Mouse (Mus musculus): ENCODE data around the gene Chn2. TPM values are rescaled to one million over a fixed set of nuclear protein-coding genes. Genes with fewer than 3 reads are reported as not detected.

The Chn2 gene
- polyA plus RNA-seq, 1 experiment from 2014 or later = 7.1 TPM

- H3K27me3 ChIP-seq (ENCODE audit: control insufficient read depth, insufficient read depth, low read length) = no peaks in the 10 kb centered on the region
- 75% methylated on average over 1 of the region's 1 CpGs for WGBS
These were observed 13.3 kb downstream of the Chn2 start for GRCm38 (mm10) chr6:54052666-54053065.

GRCm38 (mm10) chr6:54053316-54053715, 14.0 kb downstream of the Chn2 start:
- WGBS = 88% methylated on average over 3 of the region's 3 CpGs
- Histone ChIP-seq H3K9me3 (ENCODE audit: control insufficient read depth, low read length) (no peaks in the 10 kb centered on the region), H3K9ac (ENCODE audit: low read length) (no peak overlapping the region), H3K27me3 (ENCODE audit: control insufficient read depth, insufficient read depth, low read length) (no peaks in the 10 kb centered on the region), H3K4me1 (ENCODE audit: control insufficient read depth in 2 of 2, insufficient read depth in 2 of 2, low read length in 2 of 2) (peaks cover 4 to 5% of the 10 kb centered on the region in 2 experiments; a peak in 1 of 4 replicates), H3K36me3 (ENCODE audit: control insufficient read depth, insufficient read depth, low read length) (no peaks in the 10 kb centered on the region), H3K4me2 (ENCODE audit: low read length) (no peak overlapping the region), H3K4me3 (ENCODE audit: control insufficient read depth in 1 of 2, insufficient read depth in 1 of 2, low read depth in 1 of 2, low read length in 2 of 2) (no peak overlapping the region), H3K27ac (replicated peaks in 1 of 2; ENCODE audit: control insufficient read depth in 1 of 2, insufficient read depth in 1 of 2, low read depth in 2 of 2, low read length in 2 of 2) (no peak overlapping the region)
- no peak for ATAC-seq (ENCODE audit: insufficient number of reproducible peaks, insufficient read depth, low FRiP score, low read depth)

More at GRCm38 (mm10) chr6:54052666-54053065, 13.3 kb downstream of the Chn2 start:
- H3K4me2 ChIP-seq (ENCODE audit: low read length) = no peak overlapping the region
- H3K9ac ChIP-seq (ENCODE audit: low read length) = no peak overlapping the region
- H3K9me3 ChIP-seq (ENCODE audit: control insufficient read depth, low read length) = no peaks in the 10 kb centered on the region
- no peak overlapping the region for H3K4me3 ChIP-seq (ENCODE audit: control insufficient read depth in 1 of 2, insufficient read depth in 1 of 2, low read depth in 1 of 2, low read length in 2 of 2)
- H3K36me3 ChIP-seq (ENCODE audit: control insufficient read depth, insufficient read depth, low read length) = no peaks in the 10 kb centered on the region
- H3K27ac ChIP-seq (replicated peaks in 1 of 2; ENCODE audit: control insufficient read depth in 1 of 2, insufficient read depth in 1 of 2, low read depth in 2 of 2, low read length in 2 of 2) = no peak overlapping the region
- no peak for ATAC-seq (ENCODE audit: insufficient number of reproducible peaks, insufficient read depth, low FRiP score, low read depth)
- H3K4me1 ChIP-seq (ENCODE audit: control insufficient read depth in 2 of 2, insufficient read depth in 2 of 2, low read length in 2 of 2) = peaks cover 4 to 5% of the 10 kb centered on the region in 2 experiments; a peak in 1 of 4 replicates

DNA sequence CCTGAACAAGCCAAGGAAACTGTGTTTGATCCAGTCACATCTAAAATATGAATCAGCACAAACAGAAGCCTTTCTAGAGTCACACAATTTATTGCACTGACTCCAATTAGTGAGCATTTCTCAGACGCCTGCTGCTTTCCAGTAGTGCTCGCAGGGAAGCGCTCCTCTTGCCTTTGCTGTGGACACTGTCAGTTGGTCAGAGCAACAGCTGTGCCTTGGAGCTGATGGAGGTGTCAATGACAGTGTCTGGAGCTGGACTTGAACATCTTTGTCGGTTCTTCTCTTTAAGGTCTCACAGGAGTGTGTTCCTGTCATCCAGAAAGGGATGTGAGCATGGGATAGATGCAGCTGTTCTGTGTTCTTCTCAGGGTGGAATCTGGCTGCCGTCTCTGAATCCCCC, 16.0 kb downstream of the Chn2 start:
- H3K9ac ChIP-seq (ENCODE audit: low read length) = no peak overlapping the region
- no peak overlapping the region for H3K4me3 ChIP-seq (ENCODE audit: control insufficient read depth in 1 of 2, insufficient read depth in 1 of 2, low read depth in 1 of 2, low read length in 2 of 2)
- no peaks in the 10 kb centered on the region for H3K27me3 ChIP-seq (ENCODE audit: control insufficient read depth, insufficient read depth, low read length)
- H3K27ac ChIP-seq (replicated peaks in 1 of 2; ENCODE audit: control insufficient read depth in 1 of 2, insufficient read depth in 1 of 2, low read depth in 2 of 2, low read length in 2 of 2) = no peak overlapping the region
- 55% methylated on average over 5 of the region's 5 CpGs for WGBS
- no peaks in the 10 kb centered on the region for H3K9me3 ChIP-seq (ENCODE audit: control insufficient read depth, low read length)
- peaks cover 4 to 8% of the 10 kb centered on the region in 2 experiments; a peak in 2 of 4 replicates for H3K4me1 ChIP-seq (ENCODE audit: control insufficient read depth in 2 of 2, insufficient read depth in 2 of 2, low read length in 2 of 2)
- ATAC-seq (ENCODE audit: insufficient number of reproducible peaks, insufficient read depth, low FRiP score, low read depth) = no peak
- H3K36me3 ChIP-seq (ENCODE audit: control insufficient read depth, insufficient read depth, low read length) = no peaks in the 10 kb centered on the region
- H3K4me2 ChIP-seq (ENCODE audit: low read length) = no peak overlapping the region

- no peak for ATAC-seq (ENCODE audit: insufficient number of reproducible peaks, insufficient read depth, low FRiP score, low read depth)
- 69% methylated on average over 18 of the region's 18 CpGs for WGBS
- H3K4me3 ChIP-seq (ENCODE audit: control insufficient read depth in 1 of 2, insufficient read depth in 1 of 2, low read depth in 1 of 2, low read length in 2 of 2) = no peak overlapping the region
- H3K4me2 ChIP-seq (ENCODE audit: low read length) = no peak overlapping the region
- H3K4me1 ChIP-seq (ENCODE audit: control insufficient read depth in 2 of 2, insufficient read depth in 2 of 2, low read length in 2 of 2) = peaks cover 11 to 12% of the 10 kb centered on the region in 2 experiments; a peak in 3 of 4 replicates
- no peak overlapping the region for H3K9ac ChIP-seq (ENCODE audit: low read length)
- H3K9me3 ChIP-seq (ENCODE audit: control insufficient read depth, low read length) = no peaks in the 10 kb centered on the region
- H3K36me3 ChIP-seq (ENCODE audit: control insufficient read depth, insufficient read depth, low read length) = no peaks in the 10 kb centered on the region
- H3K27me3 ChIP-seq (ENCODE audit: control insufficient read depth, insufficient read depth, low read length) = no peaks in the 10 kb centered on the region
- H3K27ac ChIP-seq (replicated peaks in 1 of 2; ENCODE audit: control insufficient read depth in 1 of 2, insufficient read depth in 1 of 2, low read depth in 2 of 2, low read length in 2 of 2) = no peak overlapping the region
These were observed 17.5 kb downstream of the Chn2 start for GRCm38 (mm10) chr6:54056548-54057532.

DNA sequence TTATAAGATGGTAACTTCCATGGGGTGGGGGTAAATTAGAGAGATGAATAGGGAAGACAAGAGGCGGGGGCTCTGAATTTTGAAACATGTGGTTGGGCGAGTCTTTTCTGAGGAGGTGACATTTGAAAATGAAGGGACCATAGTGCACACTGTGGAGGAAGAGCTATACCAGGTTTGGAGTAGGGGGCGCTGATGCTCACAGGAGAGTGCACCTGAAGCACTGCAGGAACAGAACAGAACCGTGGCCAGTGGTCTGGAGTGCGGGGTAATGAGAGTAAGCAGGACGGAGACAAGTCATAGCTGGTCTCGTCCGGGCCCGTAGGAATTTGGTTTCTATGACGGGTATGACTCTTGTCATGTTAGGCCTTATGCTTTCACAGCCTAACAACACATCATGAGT, 18.3 kb downstream of the Chn2 start:
- Histone ChIP-seq H3K27me3 (ENCODE audit: control insufficient read depth, insufficient read depth, low read length) (no peaks in the 10 kb centered on the region), H3K36me3 (ENCODE audit: control insufficient read depth, insufficient read depth, low read length) (no peaks in the 10 kb centered on the region), H3K9ac (ENCODE audit: low read length) (no peak overlapping the region), H3K4me3 (ENCODE audit: control insufficient read depth in 1 of 2, insufficient read depth in 1 of 2, low read depth in 1 of 2, low read length in 2 of 2) (no peak overlapping the region), H3K4me2 (ENCODE audit: low read length) (no peak overlapping the region), H3K4me1 (ENCODE audit: control insufficient read depth in 2 of 2, insufficient read depth in 2 of 2, low read length in 2 of 2) (peaks cover 11 to 20% of the 10 kb centered on the region in 2 experiments), H3K9me3 (ENCODE audit: control insufficient read depth, low read length) (no peaks in the 10 kb centered on the region), H3K27ac (replicated peaks in 1 of 2; ENCODE audit: control insufficient read depth in 1 of 2, insufficient read depth in 1 of 2, low read depth in 2 of 2, low read length in 2 of 2) (no peak overlapping the region)
- WGBS = 75% methylated on average over 10 of the region's 10 CpGs
- ATAC-seq (ENCODE audit: insufficient number of reproducible peaks, insufficient read depth, low FRiP score, low read depth) = no peak

GRCm38 (mm10) chr6:54058837-54059236, 19.5 kb downstream of the Chn2 start:
- H3K4me1 ChIP-seq (ENCODE audit: control insufficient read depth in 2 of 2, insufficient read depth in 2 of 2, low read length in 2 of 2) = peaks cover 11 to 23% of the 10 kb centered on the region in 2 experiments
- no peak overlapping the region for H3K4me2 ChIP-seq (ENCODE audit: low read length)
- ATAC-seq (ENCODE audit: insufficient number of reproducible peaks, insufficient read depth, low FRiP score, low read depth) = no peak
- H3K9me3 ChIP-seq (ENCODE audit: control insufficient read depth, low read length) = peaks cover under 1% of the 10 kb centered on the region; the same call in 1 of the 2 replicates
- H3K27ac ChIP-seq (replicated peaks in 1 of 2; ENCODE audit: control insufficient read depth in 1 of 2, insufficient read depth in 1 of 2, low read depth in 2 of 2, low read length in 2 of 2) = no peak overlapping the region
- H3K27me3 ChIP-seq (ENCODE audit: control insufficient read depth, insufficient read depth, low read length) = no peaks in the 10 kb centered on the region
- H3K4me3 ChIP-seq (ENCODE audit: control insufficient read depth in 1 of 2, insufficient read depth in 1 of 2, low read depth in 1 of 2, low read length in 2 of 2) = no peak overlapping the region
- H3K9ac ChIP-seq (ENCODE audit: low read length) = no peak overlapping the region
- WGBS = 69% methylated on average over 8 of the region's 8 CpGs
- no peaks in the 10 kb centered on the region for H3K36me3 ChIP-seq (ENCODE audit: control insufficient read depth, insufficient read depth, low read length)

DNA sequence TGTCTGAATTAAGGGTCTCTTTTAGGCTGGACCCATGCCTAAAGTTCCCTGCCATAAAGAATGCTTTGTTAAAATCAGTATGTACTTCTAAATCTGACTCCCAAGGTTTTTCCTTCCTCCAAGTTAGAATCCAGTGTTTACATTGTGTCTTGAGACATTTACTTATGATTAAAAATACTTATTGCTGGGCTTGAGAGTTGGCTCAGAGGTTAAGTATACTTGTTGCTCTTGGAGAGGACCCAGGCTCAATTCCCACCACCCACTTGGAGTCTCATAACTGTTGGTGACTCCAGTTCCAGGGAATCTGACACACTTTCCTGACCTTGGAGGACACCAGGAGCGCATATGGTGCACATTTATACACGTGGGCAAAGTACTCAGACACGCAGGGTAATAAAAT, 20.9 kb downstream of the Chn2 start:
- H3K4me1 ChIP-seq (ENCODE audit: control insufficient read depth in 2 of 2, insufficient read depth in 2 of 2, low read length in 2 of 2) = peaks cover 11 to 23% of the 10 kb centered on the region in 2 experiments
- H3K9me3 ChIP-seq (ENCODE audit: control insufficient read depth, low read length) = peaks cover 4% of the 10 kb centered on the region; the same call in 1 of the 2 replicates
- H3K36me3 ChIP-seq (ENCODE audit: control insufficient read depth, insufficient read depth, low read length) = no peaks in the 10 kb centered on the region
- 82% methylated on average over 3 of the region's 3 CpGs for WGBS
- no peak overlapping the region for H3K4me3 ChIP-seq (ENCODE audit: control insufficient read depth in 1 of 2, insufficient read depth in 1 of 2, low read depth in 1 of 2, low read length in 2 of 2)
- no peaks in the 10 kb centered on the region for H3K27me3 ChIP-seq (ENCODE audit: control insufficient read depth, insufficient read depth, low read length)
- H3K9ac ChIP-seq (ENCODE audit: low read length) = no peak overlapping the region
- H3K4me2 ChIP-seq (ENCODE audit: low read length) = no peak overlapping the region
- ATAC-seq (ENCODE audit: insufficient number of reproducible peaks, insufficient read depth, low FRiP score, low read depth) = no peak
- no peak overlapping the region for H3K27ac ChIP-seq (replicated peaks in 1 of 2; ENCODE audit: control insufficient read depth in 1 of 2, insufficient read depth in 1 of 2, low read depth in 2 of 2, low read length in 2 of 2)

All from heart, embryonic 14.5 days (tissue).